ENCODE assay signal across 14 mouse cellular contexts in the genomic region with DNA sequence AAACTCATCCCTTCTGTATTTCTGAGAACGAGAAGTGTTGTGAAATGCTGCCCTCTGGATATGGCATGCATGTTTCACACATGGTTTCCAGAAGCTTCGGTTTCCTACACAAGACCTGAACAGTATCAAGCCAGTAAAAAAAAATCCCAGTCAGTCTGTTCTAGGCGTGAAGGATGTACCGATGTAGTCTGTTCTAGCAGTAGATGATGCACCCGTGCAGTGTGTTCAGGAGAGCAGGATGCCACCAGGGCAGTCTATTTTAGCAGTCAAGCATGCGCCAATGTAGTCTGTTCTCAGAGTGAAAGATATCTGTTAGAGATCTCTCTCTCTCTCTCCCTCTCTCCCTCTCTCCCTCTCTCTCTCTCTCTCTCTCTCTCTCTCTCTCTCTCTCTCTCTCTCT.
"Had no signal": no experiment of that assay in that cellular context is flagged by ENCODE, and none has a peak within 500 bp of the region (broad histone marks: within the 10 kb centered on the region; RNA-seq: fewer than 3 reads in every experiment).

No protein-coding gene starts in this region.

- H3K27me3 ChIP-seq: limb, embryonic 13.5 days; midbrain, embryonic 15.5 days; neural tube, embryonic 13.5 days had no signal

- H3K36me3 ChIP-seq: limb, embryonic 13.5 days; midbrain, embryonic 15.5 days; neural tube, embryonic 13.5 days had no signal

- H3K4me2 ChIP-seq: limb, embryonic 13.5 days; midbrain, embryonic 11.5 days; midbrain, embryonic 15.5 days; neural tube, embryonic 13.5 days had no signal

- H3K4me1 ChIP-seq: limb, embryonic 13.5 days; midbrain, embryonic 15.5 days; neural tube, embryonic 13.5 days had no signal

- ATAC-seq: midbrain, embryonic 15.5 days had no signal

- H3K27ac ChIP-seq: limb, embryonic 13.5 days; liver, embryonic 14.5 days; midbrain, embryonic 15.5 days; neural tube, embryonic 13.5 days had no signal

- H3K4me3 ChIP-seq: limb, embryonic 13.5 days; midbrain, embryonic 15.5 days; neural tube, embryonic 13.5 days had no signal

- H3K9ac ChIP-seq: limb, embryonic 13.5 days; liver, embryonic 14.5 days; midbrain, embryonic 15.5 days; neural tube, embryonic 13.5 days had no signal

- DNase-seq: kidney, adult 2 months; kidney, postnatal 36 days; left cerebral cortex, postnatal 4 days; lung, adult 18-20 months; lung, postnatal 10 days; lung, postnatal 4 days; spleen, adult 18-20 months; thymus, adult 2 months; thymus, postnatal 36 days had no signal

- H3K9me3 ChIP-seq: limb, embryonic 13.5 days; midbrain, embryonic 15.5 days; neural tube, embryonic 13.5 days had no signal
